Mouse (Mus musculus): ENCODE results near the gene Rhbdf2. TPM values are rescaled to one million over a fixed set of nuclear protein-coding genes. Genes with fewer than 3 reads are reported as not detected.

The Rhbdf2 gene
- polyA plus RNA-seq, 1 experiment from 2014 or later = 1.1 TPM

GRCm38 (mm10) chr11:116572756-116573543 is 53.9 kb downstream of the Rhbdf2 start:
- 56% methylated on average over 12 of the region's 12 CpGs for WGBS
- Histone ChIP-seq H3K4me1 (replicated peaks) (peaks cover 68% of the 10 kb centered on the region), H3K9me3 (no peaks in the 10 kb centered on the region), H3K27me3 (no peaks in the 10 kb centered on the region), H3K9ac (no peak overlapping the region), H3K4me2 (no peak overlapping the region), H3K27ac (replicated peaks) (peak overlapping the region; percentile 17; the same call in 1 of the 2 replicates), H3K4me3 (no peak overlapping the region), H3K36me3 (no peaks in the 10 kb centered on the region)
- ATAC-seq (ENCODE audit: low FRiP score, low read depth) = no peak

- H3K9me3 ChIP-seq = no peaks in the 10 kb centered on the region
- H3K4me2 ChIP-seq = no peak overlapping the region
- no peak for ATAC-seq (ENCODE audit: low FRiP score, low read depth)
- H3K4me3 ChIP-seq = no peak overlapping the region
- H3K9ac ChIP-seq = no peak overlapping the region
- WGBS = 81% methylated on average over 19 of the region's 19 CpGs
- no peaks in the 10 kb centered on the region for H3K36me3 ChIP-seq
- H3K27me3 ChIP-seq = no peaks in the 10 kb centered on the region
- H3K27ac ChIP-seq (replicated peaks) = no peak overlapping the region
- peaks cover 72% of the 10 kb centered on the region for H3K4me1 ChIP-seq (replicated peaks)
These were observed 54.8 kb downstream of the Rhbdf2 start for GRCm38 (mm10) chr11:116571767-116572679.

- H3K4me2 ChIP-seq = no peak overlapping the region
- peaks cover 60% of the 10 kb centered on the region for H3K4me1 ChIP-seq (replicated peaks)
- no peaks in the 10 kb centered on the region for H3K27me3 ChIP-seq
- no peak overlapping the region for H3K4me3 ChIP-seq
- no peak overlapping the region for H3K27ac ChIP-seq (replicated peaks)
- ATAC-seq (ENCODE audit: low FRiP score, low read depth) = no peak
- WGBS = 82% methylated on average over 7 of the region's 7 CpGs
- H3K36me3 ChIP-seq = no peaks in the 10 kb centered on the region
- no peaks in the 10 kb centered on the region for H3K9me3 ChIP-seq
- H3K9ac ChIP-seq = no peak overlapping the region
These were observed 56.0 kb downstream of the Rhbdf2 start for GRCm38 (mm10) chr11:116570821-116571220.

- peaks cover 31% of the 10 kb centered on the region for H3K4me1 ChIP-seq (replicated peaks)
- no peak overlapping the region for H3K9ac ChIP-seq
- no peaks in the 10 kb centered on the region for H3K27me3 ChIP-seq
- no peak for ATAC-seq (ENCODE audit: low FRiP score, low read depth)
- H3K4me2 ChIP-seq = no peak overlapping the region
- H3K27ac ChIP-seq (replicated peaks) = no peak overlapping the region
- no peaks in the 10 kb centered on the region for H3K36me3 ChIP-seq
- 81% methylated on average over 8 of the region's 8 CpGs for WGBS
- no peaks in the 10 kb centered on the region for H3K9me3 ChIP-seq
- H3K4me3 ChIP-seq = no peak overlapping the region
These were observed 59.3 kb downstream of the Rhbdf2 start for GRCm38 (mm10) chr11:116567531-116567930.

GRCm38 (mm10) chr11:116565283-116566041 is 61.4 kb downstream of the Rhbdf2 start:
- Histone ChIP-seq H3K27ac (replicated peaks) (no peak overlapping the region), H3K4me3 (no peak overlapping the region), H3K27me3 (no peaks in the 10 kb centered on the region), H3K9me3 (no peaks in the 10 kb centered on the region), H3K36me3 (no peaks in the 10 kb centered on the region), H3K9ac (no peak overlapping the region), H3K4me2 (no peak overlapping the region), H3K4me1 (replicated peaks) (peaks cover 15% of the 10 kb centered on the region)
- ATAC-seq (ENCODE audit: low FRiP score, low read depth) = no peak
- 81% methylated on average over 7 of the region's 7 CpGs for WGBS

- H3K9me3 ChIP-seq = no peaks in the 10 kb centered on the region
- no peaks in the 10 kb centered on the region for H3K27me3 ChIP-seq
- 0 out of 2 replicates have a peak overlapping the region, but pooled peaks have one; percentile 1 for H3K27ac ChIP-seq (replicated peaks)
- no peak overlapping the region for H3K4me2 ChIP-seq
- ATAC-seq (ENCODE audit: low FRiP score, low read depth) = no peak
- WGBS = 64% methylated on average over 6 of the region's 6 CpGs
- no peak overlapping the region for H3K4me3 ChIP-seq
- H3K4me1 ChIP-seq (replicated peaks) = peaks cover 41% of the 10 kb centered on the region
- no peaks in the 10 kb centered on the region for H3K36me3 ChIP-seq
- H3K9ac ChIP-seq = no peak overlapping the region
These were observed 70.5 kb downstream of the Rhbdf2 start for GRCm38 (mm10) chr11:116556308-116556707.

GRCm38 (mm10) chr11:116555572-116555971 is 71.2 kb downstream of the Rhbdf2 start:
- WGBS = 67% methylated on average over 1 of the region's 1 CpGs
- H3K4me3 ChIP-seq = no peak overlapping the region
- no peaks in the 10 kb centered on the region for H3K36me3 ChIP-seq
- peaks cover 48% of the 10 kb centered on the region for H3K4me1 ChIP-seq (replicated peaks)
- no peaks in the 10 kb centered on the region for H3K27me3 ChIP-seq
- H3K9ac ChIP-seq = no peak overlapping the region
- H3K9me3 ChIP-seq = no peaks in the 10 kb centered on the region
- H3K4me2 ChIP-seq = no peak overlapping the region
- 0 out of 2 replicates have a peak overlapping the region, but pooled peaks have one; percentile 1 for H3K27ac ChIP-seq (replicated peaks)
- 0 out of 2 replicates have a peak, but pooled peaks have one; percentile 27 for ATAC-seq (ENCODE audit: low FRiP score, low read depth)

GRCm38 (mm10) chr11:116554171-116554878 is 72.5 kb downstream of the Rhbdf2 start:
- no peaks in the 10 kb centered on the region for H3K9me3 ChIP-seq
- whole genome bisulfite sequencing = 43% methylated on average over 12 of the region's 12 CpGs
- H3K27ac ChIP-seq (replicated peaks) = no peak overlapping the region
- no peak for ATAC-seq (ENCODE audit: low FRiP score, low read depth)
- peaks cover 59% of the 10 kb centered on the region for H3K4me1 ChIP-seq (replicated peaks)
- H3K27me3 ChIP-seq = no peaks in the 10 kb centered on the region
- no peak overlapping the region for H3K9ac ChIP-seq
- H3K4me2 ChIP-seq = no peak overlapping the region
- H3K4me3 ChIP-seq = no peak overlapping the region
- H3K36me3 ChIP-seq = no peaks in the 10 kb centered on the region

- H3K9me3 ChIP-seq = no peaks in the 10 kb centered on the region
- no peak for ATAC-seq (ENCODE audit: low FRiP score, low read depth)
- H3K4me1 ChIP-seq (replicated peaks) = peaks cover 59% of the 10 kb centered on the region
- H3K27me3 ChIP-seq = no peaks in the 10 kb centered on the region
- H3K4me3 ChIP-seq = no peak overlapping the region
- no peak overlapping the region for H3K9ac ChIP-seq
- H3K36me3 ChIP-seq = 0 out of 2 replicates have a peak, but pooled peaks cover 3% of the 10 kb centered on the region
- no peak overlapping the region for H3K4me2 ChIP-seq
- 80% methylated on average over 1 of the region's 1 CpGs for WGBS
- no peak overlapping the region for H3K27ac ChIP-seq (replicated peaks)
These were observed 74.6 kb downstream of the Rhbdf2 start for GRCm38 (mm10) chr11:116552194-116552593.

GRCm38 (mm10) chr11:116550748-116551147 is 76.1 kb downstream of the Rhbdf2 start:
- H3K4me3 ChIP-seq = no peak overlapping the region
- no peaks in the 10 kb centered on the region for H3K9me3 ChIP-seq
- ATAC-seq (ENCODE audit: low FRiP score, low read depth) = no peak
- H3K27me3 ChIP-seq = no peaks in the 10 kb centered on the region
- H3K4me2 ChIP-seq = no peak overlapping the region
- peaks cover 44% of the 10 kb centered on the region for H3K4me1 ChIP-seq (replicated peaks)
- 73% methylated on average over 7 of the region's 7 CpGs for WGBS
- no peak overlapping the region for H3K9ac ChIP-seq
- H3K27ac ChIP-seq (replicated peaks) = no peak overlapping the region
- peaks cover 15% of the 10 kb centered on the region for H3K36me3 ChIP-seq

All from hindbrain, embryonic 15.5 days (tissue).